Mouse (Mus musculus): ENCODE data around the gene Irf2bp2.

Gene Irf2bp2

DNA sequence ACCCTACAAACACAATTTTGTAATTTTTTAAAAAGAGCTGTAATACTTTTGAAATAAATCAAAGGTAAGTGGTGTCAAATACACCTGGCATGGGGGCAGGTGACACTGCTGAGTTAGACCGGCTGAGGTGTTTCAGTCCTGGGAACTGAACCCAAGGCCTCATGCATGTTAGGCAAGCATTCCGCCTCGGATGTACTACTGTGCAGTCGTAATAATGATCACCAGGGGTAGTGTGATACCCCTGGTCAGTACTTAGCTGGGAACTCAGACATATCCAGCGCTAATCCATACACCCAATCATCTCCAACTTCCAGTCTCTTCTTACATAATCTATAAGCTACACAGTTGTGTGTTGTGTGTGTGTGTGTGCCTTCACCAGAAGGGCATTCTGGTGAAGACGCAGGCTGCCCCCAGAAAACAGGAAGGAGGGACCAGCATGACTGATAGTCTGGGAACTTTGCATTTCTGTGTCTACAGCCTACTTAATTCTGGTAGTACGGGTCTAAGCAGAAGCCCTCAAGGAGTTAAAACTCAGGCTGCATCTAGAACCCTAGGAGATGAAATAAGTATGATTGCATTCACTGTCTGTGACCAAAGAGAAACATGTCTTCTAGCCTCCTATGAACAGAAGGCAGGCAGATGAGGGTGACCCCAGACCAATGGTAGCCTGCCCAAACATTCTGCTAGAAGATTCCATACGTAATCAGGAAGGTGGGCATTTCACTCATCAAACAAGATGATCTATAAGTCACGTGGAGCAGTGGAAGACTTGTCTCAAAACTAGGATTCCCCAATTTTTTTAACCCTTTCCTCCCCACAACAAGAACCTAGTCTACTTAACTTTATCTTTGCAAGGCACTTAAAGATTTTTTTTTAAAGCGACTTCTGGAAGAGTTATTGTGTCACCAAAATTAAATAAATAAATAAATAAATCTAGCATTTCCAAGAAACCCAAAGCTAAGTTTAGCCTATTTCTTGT is 6.9 kb downstream of the Irf2bp2 start:
- no peak for DNase-seq (ENCODE audit: low spot score in 2 of 2)

DNA sequence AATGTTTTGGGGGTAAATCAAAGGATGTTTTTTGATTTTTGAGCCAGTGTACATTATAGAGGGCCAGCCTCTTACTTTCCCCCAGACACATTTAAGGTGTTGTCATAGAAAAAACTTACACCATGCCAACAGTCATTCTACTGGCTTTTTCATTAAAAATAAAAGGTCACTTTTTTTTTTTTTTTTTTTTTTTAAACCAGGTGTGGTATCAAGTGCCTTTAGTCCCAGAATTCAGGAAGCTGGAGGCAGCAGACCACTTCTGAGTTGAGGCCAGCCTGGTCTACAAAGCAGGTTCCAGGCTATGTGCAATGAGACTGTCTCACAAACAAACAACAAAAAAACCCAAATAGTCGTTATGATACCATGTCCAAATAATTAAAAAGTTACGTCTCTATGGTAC is 7.7 kb downstream of the Irf2bp2 start:
- DNase-seq (ENCODE audit: low spot score in 2 of 2), result no peak

DNA sequence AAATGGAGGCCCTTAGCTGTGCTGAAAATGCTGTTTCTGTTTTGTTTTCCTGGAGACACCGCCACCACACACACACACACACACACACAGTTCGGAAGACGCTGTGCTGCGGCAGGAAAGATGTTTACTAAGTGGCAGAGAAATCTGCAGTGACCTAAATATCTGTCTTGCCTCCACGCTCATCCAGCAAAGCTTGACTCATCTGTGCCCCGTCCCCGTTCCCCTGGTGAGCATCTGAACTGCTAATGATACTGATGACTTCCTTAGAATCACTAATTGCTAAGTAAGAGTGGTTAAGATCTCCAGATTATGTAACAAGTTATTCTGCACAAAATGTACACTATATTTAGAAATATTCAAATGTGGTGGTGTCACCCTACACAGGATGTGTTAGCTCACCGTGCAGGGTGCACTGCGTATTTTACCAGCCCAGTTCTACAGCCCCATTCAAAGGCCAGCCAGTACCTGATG is 8.2 kb downstream of the Irf2bp2 start:
- peak; percentile 62 to 72 for DNase-seq (ENCODE audit: low spot score in 2 of 2)

- DNase-seq (ENCODE audit: low spot score in 2 of 2), result no peak
Measured at GRCm38 (mm10) chr8:126584844-126585231, 8.9 kb downstream of the Irf2bp2 start.

DNA sequence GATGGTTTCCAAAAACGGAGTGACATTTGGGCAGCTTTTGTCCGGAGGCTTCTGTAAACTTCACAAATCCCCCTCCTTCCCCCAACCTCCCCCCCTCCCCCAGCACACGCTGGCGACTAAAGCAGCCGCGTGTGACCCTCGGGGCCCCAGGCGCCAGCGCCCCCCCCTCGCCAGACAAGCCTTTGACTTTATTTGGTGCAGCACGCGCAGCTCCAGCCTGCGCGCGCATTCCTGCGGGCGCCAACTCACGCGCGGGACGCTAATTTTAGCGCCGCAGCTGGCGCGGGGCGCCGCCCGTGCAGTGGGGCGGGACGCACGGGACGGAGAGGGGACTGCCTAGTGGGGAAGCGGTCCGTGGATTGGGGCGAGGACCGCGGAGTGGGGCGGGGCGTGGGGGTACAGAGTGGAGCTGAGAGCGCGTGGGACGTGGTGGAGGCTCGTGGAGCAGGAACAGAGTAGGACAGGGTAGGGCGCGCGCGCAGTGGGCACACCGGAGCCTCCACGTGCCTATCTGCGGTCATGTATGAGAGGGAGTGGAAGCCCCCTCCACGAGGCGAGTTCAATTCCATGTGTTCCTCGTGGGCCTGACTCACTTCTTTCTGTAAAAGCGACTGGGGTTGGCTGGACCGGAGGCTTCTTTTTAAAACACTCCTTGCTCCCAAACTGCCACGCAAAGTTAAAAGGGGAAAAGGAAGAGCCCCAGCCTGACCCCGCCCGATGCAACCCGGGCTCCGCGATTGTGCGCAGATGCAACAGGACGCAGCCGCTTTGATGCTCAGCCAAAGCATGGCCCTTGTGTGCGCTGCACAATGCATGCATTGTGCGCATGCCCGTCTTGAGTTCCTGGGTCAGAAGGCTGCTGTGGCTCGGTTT is 9.6 kb downstream of the Irf2bp2 start:
- peak; percentile 58 to 88 for DNase-seq (ENCODE audit: low spot score in 2 of 2)

DNA sequence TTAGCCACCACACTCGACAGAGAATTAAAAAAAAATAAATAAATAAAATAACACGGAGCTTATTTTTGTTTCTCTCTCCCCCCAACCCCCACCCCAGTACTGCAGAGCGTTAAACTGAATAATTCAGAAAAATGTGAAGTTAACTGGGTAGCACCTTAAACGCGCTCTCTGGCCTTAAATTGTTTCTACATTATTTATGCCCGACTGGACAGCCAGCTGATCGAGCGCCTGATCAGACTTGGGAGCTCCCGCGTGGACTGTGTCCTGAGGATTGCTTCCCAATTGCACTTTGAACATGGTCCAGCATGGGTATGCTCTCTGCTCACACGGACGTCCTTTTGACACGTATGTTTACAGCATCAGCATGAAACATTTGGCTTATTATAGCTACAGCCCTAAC is 10.3 kb downstream of the Irf2bp2 start:
- no peak for DNase-seq (ENCODE audit: low spot score in 2 of 2)

GRCm38 (mm10) chr8:126583018-126583417 is 10.8 kb downstream of the Irf2bp2 start:
- DNase-seq (ENCODE audit: low spot score in 2 of 2), result no peak

DNA sequence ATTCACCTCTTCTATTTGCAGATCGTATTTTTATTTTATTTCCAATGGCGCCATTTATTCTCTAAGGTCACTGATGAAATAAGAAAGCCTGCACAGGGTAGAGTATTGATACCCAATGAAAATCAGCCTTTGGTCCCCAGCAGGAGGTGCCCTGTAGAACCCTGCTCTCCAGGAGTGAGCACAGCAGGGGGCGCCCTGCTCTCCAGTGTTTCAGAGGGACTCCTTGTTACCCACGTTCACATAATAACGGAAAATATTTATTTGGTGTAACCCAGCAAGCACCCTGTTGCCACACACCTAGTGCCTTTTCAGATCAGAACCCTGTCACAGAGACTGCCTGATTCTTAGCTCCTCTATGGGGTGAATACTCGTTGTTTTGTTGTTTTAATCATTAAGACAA is 11.3 kb downstream of the Irf2bp2 start:
- peak; percentile 74 to 86 for DNase-seq (ENCODE audit: low spot score in 2 of 2)

- no peak for DNase-seq (ENCODE audit: low spot score in 2 of 2)
Measured at GRCm38 (mm10) chr8:126581662-126582061, 12.1 kb downstream of the Irf2bp2 start.

DNA sequence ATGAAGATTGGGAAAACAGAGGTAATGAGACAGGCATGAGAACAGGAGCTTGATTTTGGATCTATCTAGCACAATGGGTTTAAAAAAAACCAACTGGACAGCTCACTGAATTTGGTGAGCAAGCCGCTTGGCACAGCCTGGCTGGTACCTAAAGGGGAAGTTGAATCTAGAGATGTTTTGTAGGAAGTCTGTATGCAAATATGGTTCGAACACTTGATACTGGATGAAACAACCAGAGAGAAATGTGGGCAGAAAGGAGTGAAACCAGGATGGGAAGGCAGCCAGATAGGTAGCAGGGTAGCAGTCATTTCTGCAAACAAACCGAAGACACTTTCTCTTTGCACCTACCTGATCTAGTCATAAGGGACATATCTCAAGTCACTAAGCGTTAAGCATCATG is 13.0 kb downstream of the Irf2bp2 start:
- no peak for DNase-seq (ENCODE audit: low spot score in 2 of 2)

DNA sequence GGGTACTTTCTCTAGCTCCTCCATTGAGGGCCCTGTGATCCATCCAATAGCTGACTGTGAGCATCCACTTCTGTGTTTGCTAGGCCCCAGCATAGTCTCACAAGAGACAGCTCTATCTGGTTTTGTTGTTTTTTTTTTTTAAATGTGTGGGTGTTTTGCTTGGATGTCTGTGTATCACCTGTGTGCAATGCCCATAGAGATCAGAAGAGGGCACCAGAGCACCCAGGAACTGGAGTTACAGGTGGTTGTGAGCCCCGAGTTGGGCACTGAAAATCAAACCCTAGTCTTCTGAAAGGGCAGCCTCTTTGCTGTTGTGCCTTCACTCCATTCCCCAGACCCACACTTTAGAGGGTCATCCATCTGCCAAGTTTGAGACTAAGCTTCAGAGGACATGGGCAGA is 13.7 kb downstream of the Irf2bp2 start:
- no peak for DNase-seq (ENCODE audit: low spot score in 2 of 2)

GRCm38 (mm10) chr8:126578641-126579040 is 15.1 kb downstream of the Irf2bp2 start:
- no peak for DNase-seq (ENCODE audit: low spot score in 2 of 2)

GRCm38 (mm10) chr8:126576919-126577318 is 16.9 kb downstream of the Irf2bp2 start:
- DNase-seq (ENCODE audit: low spot score in 2 of 2), result no peak

GRCm38 (mm10) chr8:126576086-126576485 is 17.7 kb downstream of the Irf2bp2 start:
- no peak for DNase-seq (ENCODE audit: low spot score in 2 of 2)

DNA sequence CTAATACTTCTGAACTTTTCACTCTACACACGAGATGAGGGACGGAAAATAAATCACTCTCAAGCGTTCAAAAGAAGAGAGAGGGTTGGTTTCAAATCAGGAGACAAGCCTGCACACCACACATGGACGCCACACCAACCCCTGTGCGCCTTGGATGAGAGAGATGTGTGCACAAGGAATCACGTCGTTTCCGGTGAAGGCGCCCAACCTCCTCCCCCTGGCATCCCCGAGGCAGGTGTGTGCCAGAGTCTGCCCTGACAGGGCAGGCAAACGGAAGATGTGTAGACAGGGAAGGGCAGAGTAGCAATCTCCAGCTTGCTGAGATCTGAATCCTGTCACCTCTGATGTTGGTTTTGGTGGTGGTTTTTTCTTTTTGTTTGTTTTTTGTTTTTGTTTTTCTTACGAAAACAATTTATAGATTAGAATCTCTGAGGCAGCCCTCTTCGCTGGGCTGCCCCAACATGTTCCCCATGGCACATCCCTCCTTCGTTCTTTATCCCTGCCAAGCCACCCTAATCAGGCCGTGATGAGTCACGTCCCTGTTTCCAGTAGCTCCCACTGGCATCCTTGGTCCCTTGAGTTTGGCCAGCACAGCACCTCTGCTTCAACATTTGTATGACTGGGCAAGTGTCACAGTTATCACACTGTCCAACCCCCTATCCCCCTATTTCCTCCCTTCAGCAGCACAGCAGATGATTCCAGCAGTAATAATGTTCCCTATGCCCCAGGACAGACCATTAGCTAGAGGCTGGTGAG is 18.7 kb downstream of the Irf2bp2 start:
- no peak for DNase-seq (ENCODE audit: low spot score in 2 of 2)

- DNase-seq (ENCODE audit: low spot score in 2 of 2), result no peak
Measured at GRCm38 (mm10) chr8:126573878-126574277, 19.9 kb downstream of the Irf2bp2 start.

- DNase-seq (ENCODE audit: low spot score in 2 of 2), result no peak
Measured at GRCm38 (mm10) chr8:126573079-126573694, 20.6 kb downstream of the Irf2bp2 start.

GRCm38 (mm10) chr8:126571065-126571660 is 22.6 kb downstream of the Irf2bp2 start:
- DNase-seq (ENCODE audit: low spot score in 2 of 2), result no peak

DNA sequence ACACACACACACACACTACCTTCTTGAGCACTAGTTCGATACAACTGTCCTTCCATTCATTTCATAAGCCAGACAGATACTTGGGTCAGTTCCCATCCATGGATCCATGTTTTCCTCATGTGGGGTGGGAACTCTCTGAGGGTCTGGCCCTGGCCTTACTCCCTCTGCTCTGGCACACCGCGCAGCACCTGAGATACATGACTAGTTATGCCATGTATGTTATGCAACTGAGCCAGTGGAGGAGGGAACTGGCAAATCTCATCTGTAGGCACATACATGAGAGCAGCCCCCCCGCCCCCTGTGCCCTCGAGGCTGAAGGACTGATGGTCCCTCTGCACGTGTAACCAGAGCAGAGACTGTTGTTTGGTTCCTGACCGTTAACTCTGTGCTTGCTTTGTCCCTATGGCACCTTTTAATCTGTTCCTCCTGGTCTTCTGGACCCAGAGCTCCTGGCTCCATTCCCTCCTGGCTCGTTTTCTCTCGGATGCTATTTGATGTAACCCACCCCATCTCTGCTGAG is 23.2 kb downstream of the Irf2bp2 start:
- DNase-seq (ENCODE audit: low spot score in 2 of 2), result no peak

DNA sequence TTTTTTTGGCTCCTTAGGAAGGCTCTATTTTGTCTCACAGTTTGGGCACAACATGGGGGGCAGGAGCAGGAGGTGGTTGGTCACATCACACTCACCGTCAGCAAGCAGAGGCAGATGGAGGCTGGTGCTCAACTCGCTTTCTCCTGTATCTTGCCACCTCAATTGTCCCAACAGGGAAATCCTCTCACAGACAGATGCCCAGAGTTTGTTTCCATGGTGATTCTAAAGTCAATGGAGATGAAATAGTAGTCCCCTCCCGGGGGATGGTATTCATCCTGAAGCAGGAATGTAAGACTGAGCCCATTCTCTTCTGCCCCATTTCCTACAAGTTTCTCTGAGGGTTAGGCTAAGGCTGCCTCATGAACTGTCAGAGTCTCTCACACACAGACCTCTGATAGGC is 23.7 kb downstream of the Irf2bp2 start:
- no peak for DNase-seq (ENCODE audit: low spot score in 2 of 2)

- DNase-seq (ENCODE audit: low spot score in 2 of 2), result no peak
Measured at GRCm38 (mm10) chr8:126569638-126570037, 24.1 kb downstream of the Irf2bp2 start.

Measured in natural killer cell, adult 2 months (primary cell).